Mouse (Mus musculus) gastrocnemius, adult 2 months (tissue): ENCODE data around the gene Rhof. TPM values are rescaled to one million over a fixed set of nuclear protein-coding genes. Genes with fewer than 3 reads are reported as not detected.
A peak's percentile ranks its signal among the peaks of the same experiment; 100 is the strongest.

Experiments used
- DNase-seq: peaks from one replicate; pipeline ENCODE4 v3.0.0; 2022
- H3K27ac ChIP-seq: fragments of 200-600 bp; 2 replicates; pipeline ENCODE4 v1.8.1; 2022; ENCODE audit warnings: mild to moderate bottlenecking
- H3K4me3 ChIP-seq: fragments of 200-600 bp; 2 replicates; pipeline ENCODE4 v1.8.1; 2022; ENCODE audit warnings: mild to moderate bottlenecking, moderate library complexity
- CTCF ChIP-seq: fragments of 200-600 bp; IDR thresholded peaks from 2 replicates; pipeline ENCODE4 v1.8.1; 2022; ENCODE audit warnings: antibody characterized with exemption, mild to moderate bottlenecking, moderate library complexity
- intact Hi-C: fragments of 180-260 bp; cut with DNase I; formaldehyde crosslinking; loops from one replicate; pipeline ENCODE4 v1.15.1; 2025
- total RNA-seq, 2 experiments: library from RNA; stranded (reverse); gene quantifications; 2 replicates each; pipeline ENCODE4 v1.2.3; 2021

Rhof gene
- total RNA-seq, 2 experiments from 2014 or later: 0.28 to 0.36 TPM

DNA sequence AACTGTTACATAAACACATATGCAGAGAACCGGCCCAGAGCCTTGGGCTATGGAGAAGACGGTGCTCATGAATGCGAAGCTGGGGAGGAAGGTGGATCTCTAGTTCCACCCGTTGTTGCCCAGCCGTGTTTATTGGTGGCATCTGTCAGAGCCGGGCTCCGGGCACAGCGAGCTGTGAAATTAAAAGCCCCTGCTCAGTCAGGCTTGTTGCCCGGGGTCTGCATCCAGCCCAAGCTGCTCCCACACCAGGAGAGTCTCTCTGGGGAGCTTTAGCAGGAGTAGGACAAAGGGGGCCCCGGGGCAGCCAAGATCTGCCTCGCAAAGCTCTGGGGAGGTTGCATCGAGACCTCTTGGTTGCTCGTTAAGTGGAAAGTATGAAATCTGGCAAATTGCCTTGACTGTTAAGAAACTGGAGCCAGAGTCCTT, 22.2 kb downstream of the Rhof start:
- no peak overlapping the region for H3K4me3 ChIP-seq
- H3K27ac ChIP-seq: no peak overlapping the region
- peak; percentile 45 for DNase-seq
- intact Hi-C loops: no loop called here
- no peak for TF ChIP-seq CTCF

DNA sequence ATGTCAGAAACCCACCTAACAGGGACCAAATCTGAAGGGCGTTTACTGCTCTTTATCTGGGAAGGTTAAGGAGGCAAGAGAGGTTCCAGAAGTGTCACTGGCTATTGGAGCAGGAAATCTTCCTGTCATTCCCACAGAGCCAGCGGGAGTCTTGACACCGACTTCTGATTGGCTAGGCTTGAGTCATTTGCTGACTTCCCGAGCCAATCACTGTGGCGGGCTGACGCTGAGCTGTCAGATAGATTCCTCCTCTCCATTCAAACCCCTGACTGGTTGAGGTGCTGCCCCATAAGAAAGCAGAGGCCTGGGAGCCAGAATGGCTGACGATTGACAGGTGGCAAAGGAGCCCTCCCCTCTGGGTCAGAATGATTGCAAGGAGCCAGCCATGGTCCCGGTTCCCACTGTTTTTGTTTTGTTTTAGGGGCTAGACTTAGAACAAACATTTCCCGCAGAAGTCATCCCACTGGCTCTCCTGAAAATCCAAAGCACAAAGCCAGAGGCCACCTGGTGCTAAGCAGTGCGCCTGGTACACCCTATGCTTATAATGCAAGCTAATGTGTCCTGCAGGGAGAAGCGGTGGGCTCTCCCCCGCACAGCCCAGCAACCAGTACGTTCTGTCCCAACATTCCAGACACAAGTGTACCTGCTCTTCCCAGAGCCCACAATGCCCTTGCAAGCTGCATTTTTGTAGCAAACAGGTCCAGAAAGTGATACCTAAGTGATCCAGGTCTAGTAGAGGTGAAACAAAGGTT, 22.9 kb downstream of the Rhof start:
- intact Hi-C loops: no loop called here
- TF ChIP-seq CTCF: no peak
- Histone ChIP-seq H3K4me3 (peak overlapping the region; percentile 29), H3K27ac (no peak overlapping the region)
- DNase-seq: peak; percentile 45

DNA sequence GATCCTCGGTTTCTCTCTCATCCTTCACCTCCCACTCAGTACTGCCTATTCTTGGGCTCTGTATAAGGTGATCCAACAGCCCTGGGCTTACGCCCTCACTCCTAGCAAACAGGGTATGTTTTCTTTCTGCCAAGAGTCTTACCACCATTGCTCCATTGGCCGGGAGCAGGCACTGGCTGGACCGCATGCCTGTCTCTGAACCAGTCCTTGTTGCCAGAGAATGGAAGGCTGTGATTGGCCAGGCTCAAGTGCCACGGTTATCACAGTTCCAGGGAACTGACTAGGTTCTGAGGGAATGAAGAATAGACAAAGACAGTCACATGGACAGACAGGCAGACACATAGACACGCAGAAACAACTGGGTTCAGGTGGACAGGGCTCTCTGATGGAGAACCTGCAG, 27.7 kb downstream of the Rhof start:
- TF ChIP-seq CTCF: no peak
- Histone ChIP-seq H3K27ac (no peak overlapping the region), H3K4me3 (no peak overlapping the region)
- intact Hi-C loops: no loop called here
- DNase-seq: no peak

DNA sequence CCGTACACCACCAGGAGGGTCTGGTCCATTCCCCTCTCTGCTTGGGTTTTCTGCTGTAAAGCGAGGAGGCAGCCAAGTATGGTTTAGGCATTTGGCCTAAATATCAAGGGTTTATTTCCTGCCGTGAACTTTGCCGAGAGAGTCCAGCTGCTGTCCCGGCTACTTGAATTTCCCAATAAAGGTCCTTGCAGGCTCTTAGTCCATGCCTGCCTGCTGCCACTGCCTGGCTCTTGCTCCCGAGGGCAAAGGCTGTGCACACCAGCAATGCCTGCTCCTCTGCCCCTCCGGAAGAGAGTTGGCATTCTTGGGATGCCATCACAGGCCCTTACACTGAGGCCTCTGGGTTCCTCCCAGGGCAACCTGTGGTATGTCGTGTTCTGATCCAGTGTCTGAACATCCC, 28.9 kb downstream of the Rhof start:
- intact Hi-C loops: no loop called here
- no peak for TF ChIP-seq CTCF
- H3K27ac ChIP-seq: peak overlapping the region; percentile 78
- H3K4me3 ChIP-seq: no peak overlapping the region
- peak; percentile 66 for DNase-seq

DNA sequence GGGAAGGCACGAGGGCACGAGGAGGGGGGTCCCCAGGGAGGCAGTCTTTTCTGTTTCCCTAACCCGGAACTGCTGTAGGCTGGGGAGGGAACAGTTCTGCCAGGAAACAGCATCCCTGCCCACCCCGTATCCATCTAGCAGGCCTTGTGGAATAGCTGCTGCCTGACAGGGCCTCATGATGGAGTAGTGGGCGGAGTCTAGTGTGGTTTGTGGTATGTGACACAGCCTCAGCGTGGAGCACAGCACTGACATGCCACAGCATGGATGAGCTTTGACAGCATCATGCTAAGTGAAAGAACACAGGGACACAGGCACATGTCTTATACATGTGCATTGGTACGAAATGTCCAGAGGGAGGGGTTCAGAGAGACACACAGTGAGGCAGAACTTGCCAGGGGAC, 30.1 kb downstream of the Rhof start:
- Histone ChIP-seq H3K27ac (no peak overlapping the region), H3K4me3 (no peak overlapping the region)
- DNase-seq: no peak
- intact Hi-C loops: no loop called here
- no peak for TF ChIP-seq CTCF

DNA sequence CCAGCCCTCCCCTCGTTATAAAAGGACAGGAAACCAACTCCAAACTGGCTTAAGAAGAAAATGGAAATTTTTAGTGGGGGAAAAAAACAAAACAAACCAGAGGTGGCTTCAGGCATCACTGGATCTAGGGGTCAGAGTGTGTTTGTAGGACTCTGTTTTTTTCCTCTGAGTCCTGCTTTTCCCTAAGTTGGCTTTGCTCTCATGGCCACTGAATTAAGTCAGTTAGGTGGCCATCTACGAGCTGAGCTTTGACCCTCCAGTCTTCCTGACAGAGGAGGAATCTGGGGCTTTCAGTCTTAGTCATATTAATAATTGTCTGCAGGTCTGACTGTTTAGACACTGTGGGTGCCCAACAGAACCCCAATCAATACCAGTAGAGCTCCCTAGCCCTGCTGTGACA, 34.0 kb downstream of the Rhof start:
- Histone ChIP-seq H3K4me3 (no peak overlapping the region), H3K27ac (no peak overlapping the region)
- DNase-seq: no peak
- intact Hi-C loops: no loop called here
- TF ChIP-seq CTCF: no peak

DNA sequence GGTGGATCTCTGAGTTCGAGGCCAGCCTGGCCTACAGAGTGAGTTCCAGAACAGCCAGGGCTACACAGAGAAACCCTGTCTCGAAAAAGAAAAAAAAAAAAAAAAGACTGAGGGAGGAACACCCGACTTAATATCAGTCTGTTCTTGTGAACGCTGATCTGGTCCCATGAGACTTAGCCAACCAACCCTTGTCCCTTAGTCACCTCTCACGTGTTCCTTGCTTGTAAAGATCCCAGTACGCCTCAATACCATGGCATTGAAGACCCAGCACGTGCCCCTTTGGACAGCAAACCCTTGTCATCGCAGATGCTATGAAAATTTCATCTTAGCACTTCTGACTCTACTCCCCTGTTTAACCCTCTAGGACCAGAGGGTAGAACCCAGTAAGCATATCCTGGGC, 36.2 kb downstream of the Rhof start:
- Histone ChIP-seq H3K4me3 (no peak overlapping the region), H3K27ac (no peak overlapping the region)
- TF ChIP-seq CTCF: no peak
- DNase-seq: no peak
- intact Hi-C loops: no loop called here

DNA sequence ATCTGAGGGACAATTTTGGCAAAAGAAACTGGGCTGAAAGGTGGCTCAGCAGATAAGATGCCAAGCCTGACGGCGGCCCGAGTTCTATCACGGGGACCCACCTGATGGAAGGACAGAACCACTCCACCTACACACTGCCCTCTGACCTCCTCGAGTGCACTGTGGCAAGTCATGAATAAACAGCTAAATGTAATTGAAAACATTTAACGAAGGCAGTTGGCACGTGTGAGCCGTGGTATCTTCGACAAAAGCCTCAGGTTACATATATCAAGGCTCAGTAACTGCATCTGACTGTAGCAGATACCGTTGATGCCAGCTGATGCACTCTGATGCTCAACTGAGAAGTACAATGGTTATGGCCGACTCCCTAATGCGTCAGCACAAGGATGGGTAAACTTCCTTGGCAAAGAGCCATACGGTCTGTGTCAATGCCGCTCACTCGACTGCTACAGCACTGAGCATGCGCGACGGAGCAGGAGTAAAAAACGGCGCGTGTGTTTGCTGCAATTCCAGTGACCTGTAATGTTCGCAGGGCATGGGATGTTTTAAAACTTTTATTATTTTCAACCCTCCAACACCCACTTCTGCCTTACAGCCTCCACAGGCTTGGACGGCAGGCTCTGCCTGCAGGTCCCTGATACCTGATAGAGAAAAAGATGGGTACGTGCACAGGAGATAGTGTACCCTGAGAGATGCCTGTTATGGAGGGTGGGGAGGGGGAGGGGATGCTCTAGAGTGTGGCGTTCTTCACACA, 38.1 kb downstream of the Rhof start:
- intact Hi-C loops: no loop called here
- no peak for TF ChIP-seq CTCF
- no peak overlapping the region for H3K4me3 ChIP-seq
- no peak for DNase-seq
- no peak overlapping the region for H3K27ac ChIP-seq

DNA sequence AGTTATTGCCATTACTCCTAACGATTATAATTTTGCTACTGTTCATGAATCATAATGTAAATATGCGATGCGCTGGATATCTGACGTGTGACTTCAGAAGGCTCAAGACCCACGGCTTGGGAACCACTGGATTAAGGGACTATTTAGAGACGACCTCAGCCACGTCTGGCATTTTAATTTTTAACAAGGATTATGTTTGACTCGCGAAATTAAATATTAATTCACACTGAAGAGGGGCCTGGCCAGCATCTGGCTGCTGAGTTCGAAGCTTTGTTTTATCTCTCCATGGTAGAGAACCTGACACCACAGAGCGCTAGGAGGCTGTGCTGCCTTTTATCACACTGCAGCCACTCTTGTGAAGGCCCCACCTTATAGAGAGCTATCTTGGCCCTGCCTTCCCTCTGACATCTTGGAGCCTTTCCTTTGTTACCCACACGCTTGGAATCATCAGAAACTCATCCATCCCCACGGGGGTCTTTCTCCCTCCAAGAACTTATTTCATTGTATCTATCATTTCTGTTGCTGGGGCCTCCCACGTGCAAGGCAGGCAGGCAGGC, 39.3 kb downstream of the Rhof start:
- intact Hi-C loops: no loop called here
- no peak for TF ChIP-seq CTCF

DNA sequence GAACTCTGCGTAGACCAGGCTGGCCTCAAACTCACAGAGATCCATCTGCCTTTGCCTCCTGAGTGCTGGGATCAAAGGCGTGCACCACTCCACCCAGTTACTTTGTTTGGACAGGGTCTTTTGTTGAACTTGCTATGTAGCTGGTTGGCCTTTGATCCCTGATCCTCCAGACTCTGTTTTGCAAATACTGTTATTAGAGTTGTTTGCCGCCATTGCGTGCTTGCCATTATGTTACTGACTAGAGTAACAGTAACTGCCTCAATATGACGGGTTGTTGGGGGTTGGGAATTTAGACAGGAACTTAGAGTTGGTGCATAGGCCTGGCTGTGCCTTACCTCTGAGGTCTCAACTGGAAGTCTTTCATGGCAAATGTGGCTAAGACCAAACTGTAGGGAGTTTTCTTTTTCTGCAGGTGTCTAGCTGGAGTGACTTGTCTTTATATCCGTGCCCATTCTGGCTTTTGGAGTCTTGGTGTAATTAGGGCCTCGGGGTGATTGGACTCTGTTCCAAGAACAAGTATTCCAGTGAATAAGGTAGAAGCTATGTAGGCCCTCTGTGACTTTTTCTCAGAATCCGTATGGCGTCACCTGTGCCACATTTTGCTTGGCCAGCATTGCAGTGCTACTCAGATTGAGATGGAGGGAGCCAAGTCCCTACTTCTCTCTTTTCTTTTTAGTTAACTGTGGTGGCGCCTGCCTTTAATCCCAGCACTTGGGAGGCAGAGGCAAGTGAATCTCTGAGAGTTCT, 41.8 kb downstream of the Rhof start:
- TF ChIP-seq CTCF: no peak
- no peak for DNase-seq
- intact Hi-C loops: no loop called here
- Histone ChIP-seq H3K27ac (no peak overlapping the region), H3K4me3 (no peak overlapping the region)

More for the DNA sequence above, 39.3 kb downstream of the Rhof start:
- no peak overlapping the region for H3K4me3 ChIP-seq
- no peak for DNase-seq
- H3K27ac ChIP-seq: no peak overlapping the region

DNA sequence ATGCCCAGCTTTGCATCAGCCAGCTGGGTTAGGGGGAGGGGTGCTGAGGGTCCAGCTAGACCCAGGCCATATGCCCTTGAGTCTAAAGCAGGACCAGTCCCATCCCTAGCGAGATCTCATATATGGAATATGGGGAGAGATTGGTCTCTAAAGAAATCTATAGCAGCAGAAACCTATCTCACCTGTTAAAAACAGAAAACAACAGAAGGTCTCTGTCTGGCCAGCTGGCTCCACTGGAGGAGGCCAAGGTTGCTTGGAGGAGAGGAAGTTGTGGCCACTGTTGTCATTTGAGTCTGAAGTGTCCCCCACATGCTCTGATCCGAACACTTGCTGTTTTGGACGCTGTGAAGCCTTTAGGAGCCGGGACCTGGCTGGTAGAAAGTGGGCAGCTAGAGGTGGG, 43.7 kb downstream of the Rhof start:
- no peak for TF ChIP-seq CTCF
- Histone ChIP-seq H3K27ac (no peak overlapping the region), H3K4me3 (no peak overlapping the region)
- DNase-seq: no peak
- intact Hi-C loops: no loop called here

DNA sequence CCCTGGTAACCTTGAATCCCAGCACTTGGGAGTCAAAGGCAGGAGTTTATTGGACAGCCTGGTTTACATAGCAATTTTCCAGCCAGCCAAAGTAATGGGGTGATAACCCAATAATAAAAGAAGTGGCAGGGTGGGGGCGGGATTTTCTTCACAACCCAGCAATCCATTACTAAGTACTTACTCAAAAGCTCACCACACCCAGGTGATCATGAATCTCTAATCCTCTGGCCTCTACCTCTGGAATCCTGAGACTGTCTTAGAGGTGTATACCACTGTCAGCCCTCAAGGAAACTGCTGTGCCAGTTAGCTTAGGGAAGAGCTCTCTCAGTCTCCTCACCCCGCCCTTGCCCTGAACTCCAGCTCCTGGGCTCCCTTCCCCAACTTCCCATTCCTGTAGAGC, 46.0 kb downstream of the Rhof start:
- H3K4me3 ChIP-seq: no peak overlapping the region
- intact Hi-C loops: no loop called here
- no peak for DNase-seq
- no peak for TF ChIP-seq CTCF
- H3K27ac ChIP-seq: 0 out of 2 replicates have a peak overlapping the region, but pooled peaks have one; percentile 5
